Mouse (Mus musculus) right cerebral cortex, postnatal 36 days (tissue): Measurements from ENCODE around the gene Nipa1.
A peak's percentile ranks its signal among the peaks of the same experiment; 100 is the strongest.

Experiments
- DNase-seq, 2 experiments: peaks; one replicate each; pipeline ENCODE4 v3.0.0; 2022; ENCODE audit warnings: low spot score in 2 of 2, mixed read lengths in 1 of 2

The Nipa1 gene

DNA sequence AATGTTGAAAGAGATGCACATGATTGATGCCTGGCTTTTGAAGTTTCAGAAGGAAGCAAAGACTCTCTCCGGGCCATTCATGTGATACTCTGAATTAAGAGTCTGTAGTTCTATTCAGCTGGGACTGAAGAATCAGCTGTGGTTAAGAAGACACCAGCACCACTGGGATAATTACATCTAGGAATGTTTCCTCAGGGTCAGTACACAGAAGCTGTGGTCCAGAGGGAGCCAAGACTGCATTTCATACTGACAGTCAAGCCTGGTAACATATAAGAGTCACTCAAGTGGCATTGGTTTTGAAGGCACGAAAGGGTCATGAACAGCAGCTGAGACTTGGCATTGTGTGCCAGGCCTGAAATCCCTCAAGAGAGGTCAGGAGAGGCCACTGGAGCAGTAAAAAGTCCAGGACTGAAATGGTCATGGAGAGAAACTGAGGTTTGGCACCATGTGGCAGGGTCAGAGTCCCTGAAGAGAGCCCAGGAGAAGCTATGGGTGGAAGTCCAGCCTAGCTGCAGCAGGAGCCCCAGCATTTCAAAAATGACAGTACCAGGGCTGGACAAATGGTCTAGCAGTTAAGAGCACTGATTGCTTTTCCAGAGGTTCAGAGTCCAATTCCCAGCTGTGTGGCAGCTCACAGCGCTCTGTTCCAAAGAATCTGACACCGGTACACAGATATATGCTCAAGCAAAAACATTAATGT is 9.3 kb downstream of the Nipa1 start:
- no peak for DNase-seq

DNA sequence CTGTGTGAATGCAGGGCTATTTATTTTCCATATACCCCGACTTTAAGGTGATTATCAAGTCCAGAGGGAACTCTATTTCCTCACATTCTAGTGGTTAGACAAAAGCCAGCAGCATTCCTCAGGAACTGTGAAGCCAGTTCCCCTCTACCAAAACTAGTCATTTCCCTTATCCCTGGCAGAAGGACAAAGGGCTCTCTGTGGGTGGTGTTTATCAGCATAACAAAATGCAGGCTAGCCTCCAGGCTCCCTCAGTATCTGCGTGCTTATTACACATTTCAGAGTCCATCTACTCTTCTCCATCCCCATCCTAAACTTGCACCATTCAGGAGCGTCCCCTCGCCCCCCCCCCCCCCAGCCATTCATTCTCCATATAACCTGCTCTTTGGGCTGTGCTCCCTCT is 20.8 kb downstream of the Nipa1 start:
- no peak for DNase-seq

DNA sequence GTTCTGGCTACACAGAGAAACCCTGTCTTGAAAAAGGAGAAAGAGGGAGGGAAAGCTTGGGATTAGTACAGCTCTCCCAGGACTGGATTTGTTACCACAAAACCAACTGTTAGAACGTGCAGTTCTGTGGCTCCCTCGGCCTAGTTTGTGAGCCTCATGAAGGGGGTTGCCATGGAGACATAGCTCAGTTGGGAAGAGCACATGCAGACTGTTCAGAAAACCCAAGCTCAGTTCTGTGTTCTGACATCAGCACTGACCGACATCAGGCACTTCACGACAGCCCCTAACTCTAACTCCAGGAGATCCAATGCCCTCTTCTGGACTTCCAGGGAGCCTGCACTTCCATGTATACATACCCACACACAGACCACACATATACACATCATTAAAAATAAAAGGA is 24.7 kb downstream of the Nipa1 start:
- peak in 1 of 2 experiments; percentile 44 for DNase-seq

DNA sequence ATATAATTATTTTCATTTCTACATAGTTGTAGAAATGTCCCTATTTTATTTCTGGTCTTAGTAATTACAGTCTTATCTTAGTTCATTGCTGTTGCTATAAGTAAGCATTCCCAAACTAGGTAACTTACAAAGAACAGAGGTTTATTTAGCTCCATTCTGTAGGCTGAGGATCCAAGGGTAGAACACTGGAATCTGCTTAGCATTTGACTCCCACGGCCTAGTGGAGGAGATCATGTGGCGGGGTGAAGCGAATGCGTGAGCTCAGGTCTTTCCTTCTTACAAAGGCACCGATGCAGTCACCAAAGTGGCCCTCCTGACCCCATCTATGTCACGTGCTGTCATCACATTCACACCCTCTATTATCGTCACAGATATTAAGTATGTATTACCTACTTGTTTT is 27.9 kb downstream of the Nipa1 start:
- DNase-seq: no peak

DNA sequence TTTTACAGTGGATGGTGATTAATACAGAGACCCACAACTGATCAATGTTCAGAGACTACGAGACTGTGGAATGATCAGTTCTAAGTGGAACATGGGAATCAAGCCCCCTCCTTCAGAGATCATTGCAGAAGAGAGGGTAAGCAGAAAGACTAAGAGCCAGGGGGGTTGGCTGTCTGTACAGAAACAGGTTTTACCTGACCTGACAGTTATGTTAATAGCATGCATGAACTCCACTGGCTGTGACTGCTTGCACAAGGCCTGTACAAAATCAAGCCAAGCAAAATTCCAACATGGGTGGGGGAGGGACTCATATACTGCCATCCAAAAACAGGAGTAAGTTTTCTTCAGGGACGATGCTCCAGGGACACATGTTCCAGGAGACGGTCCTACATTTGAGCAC is 28.6 kb downstream of the Nipa1 start:
- no peak for DNase-seq

DNA sequence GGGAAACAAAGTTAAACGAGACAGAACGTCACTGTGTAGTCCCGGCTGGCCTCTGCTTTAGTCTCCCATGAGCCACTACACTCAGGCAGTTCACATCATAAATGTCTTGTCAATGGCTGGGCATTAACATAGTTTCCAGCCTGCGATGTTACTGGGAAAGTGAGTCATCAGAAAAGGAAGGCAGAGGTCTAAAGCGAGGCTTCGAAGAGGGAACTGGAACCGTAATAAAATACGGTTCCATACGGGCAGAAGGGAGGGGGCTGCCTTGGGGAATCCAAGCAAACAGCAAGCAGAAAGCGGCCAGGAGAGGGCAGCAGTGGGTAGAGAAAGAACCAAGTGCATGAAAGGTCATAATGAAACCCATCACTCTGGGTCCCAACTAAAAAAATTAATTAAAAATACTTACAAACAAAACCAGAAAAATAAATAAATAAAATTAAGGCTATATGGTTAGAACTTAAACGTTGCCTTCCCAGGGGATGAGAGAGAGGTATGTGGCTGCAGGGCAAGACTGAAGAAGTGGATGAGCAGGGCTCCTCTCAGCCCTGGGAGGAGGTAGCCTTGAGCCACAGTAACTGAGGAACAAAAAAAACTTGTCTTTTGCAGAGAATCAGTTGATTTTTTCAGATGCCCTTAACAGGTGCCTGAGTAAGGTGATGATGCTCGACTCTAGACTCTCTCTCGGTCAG is 33.1 kb downstream of the Nipa1 start:
- DNase-seq: peak; percentile 57 to 68

DNA sequence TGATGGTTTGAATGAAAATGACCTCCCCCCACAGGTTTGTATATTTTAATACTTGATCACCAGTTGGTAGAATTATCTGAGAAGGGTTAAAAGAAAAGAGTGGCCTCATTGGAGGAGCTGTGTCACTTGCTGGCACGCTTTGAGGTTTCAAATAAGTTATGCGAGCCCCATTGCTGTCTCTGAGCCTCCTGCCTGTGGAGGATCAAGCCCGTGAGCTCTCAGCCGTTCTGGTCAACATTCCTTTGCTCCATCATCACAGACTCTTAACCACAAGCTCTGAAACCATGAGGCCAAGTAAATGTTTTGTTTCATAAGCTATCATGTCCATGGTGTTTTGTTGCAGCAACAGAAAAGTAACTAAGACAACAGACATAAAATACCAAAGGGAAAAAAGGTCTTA is 35.0 kb downstream of the Nipa1 start:
- no peak for DNase-seq

DNA sequence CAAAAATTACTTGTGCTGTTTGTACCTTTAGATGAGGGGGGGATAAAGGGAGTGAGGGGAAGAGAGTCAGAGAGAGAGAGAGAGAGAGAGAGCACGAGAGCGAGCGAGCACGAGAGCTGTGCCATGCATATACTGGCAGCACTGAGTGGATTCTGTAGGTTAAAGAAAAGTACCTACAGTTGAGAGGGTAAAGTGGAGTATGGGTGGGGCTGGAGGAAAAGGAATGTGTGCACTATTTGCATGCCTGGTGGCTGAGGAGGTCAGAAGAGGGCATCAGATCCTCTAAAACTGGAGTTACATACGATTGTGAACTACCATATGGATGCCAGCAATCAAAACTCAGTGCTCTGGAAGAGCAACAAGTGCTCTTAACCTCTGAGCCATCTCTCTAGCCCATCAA is 36.6 kb downstream of the Nipa1 start:
- DNase-seq: no peak

DNA sequence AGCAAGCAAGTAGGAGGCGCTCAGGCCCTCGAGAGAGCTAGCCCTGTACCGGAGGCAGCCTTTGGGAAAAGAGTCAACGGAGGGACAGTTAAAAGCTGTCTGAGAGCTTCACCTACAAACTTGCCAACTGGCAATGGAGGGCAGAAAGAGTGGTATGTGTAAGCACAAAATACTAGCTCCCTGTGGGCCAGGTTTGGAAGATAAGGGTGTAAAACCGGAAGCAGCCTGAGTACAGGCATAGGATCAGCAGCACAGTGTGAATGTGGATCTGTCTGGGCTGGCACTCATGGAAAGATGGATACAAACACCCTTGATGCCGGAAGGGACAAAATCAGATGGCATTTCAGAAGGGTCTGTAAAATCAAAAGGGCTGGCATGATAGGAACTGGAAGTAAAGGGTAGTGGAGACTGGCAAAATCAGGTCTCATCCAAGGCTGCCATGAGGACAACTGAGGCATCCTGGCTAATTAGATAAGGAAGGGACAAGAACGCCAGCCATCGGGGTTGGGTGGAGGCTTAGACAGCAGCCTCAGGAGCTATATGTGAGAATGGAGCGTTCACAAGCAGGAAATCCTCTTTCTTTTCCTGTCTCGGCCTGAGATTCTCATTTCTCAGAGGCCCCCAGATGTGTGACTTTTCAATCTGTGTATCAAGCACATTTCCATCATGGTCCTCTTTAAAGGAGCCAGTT is 37.6 kb downstream of the Nipa1 start:
- no peak for DNase-seq

DNA sequence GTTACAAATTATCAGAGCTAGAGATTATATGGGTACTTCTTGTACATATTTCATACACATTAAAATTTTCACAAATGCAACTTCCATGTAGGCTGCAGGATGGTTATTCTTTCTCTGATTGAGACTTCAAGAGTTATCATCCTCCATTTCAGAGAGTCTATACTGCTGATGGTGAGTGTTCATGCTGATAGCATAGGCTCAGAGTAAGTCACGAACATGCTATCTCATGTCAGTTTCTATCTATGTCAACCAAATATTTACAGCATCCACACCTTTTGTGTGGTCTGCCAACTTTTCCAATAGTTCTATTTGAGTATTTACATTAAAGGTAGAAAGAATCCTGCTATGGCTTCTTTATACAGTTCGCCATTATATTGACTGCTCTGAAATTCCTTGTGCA is 38.2 kb downstream of the Nipa1 start:
- DNase-seq: no peak

DNA sequence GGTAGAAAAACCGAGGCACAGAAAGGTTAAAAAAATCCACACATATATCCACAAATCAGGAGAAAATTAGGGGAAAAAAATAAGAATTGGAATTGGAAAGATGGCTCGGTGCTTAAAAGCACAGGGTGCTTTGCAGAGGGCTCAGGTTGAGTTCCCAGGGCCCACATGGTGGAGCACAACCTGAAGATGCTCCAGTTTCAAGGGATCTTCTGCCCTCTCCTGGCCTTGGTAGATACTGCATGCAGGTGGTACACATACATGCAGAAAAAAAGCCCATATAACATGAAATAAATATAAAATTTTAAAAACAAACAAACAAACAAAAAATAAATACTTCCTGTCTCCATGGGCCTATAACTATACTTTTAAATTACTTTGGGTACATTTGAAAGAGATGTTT is 45.3 kb downstream of the Nipa1 start:
- no peak for DNase-seq

DNA sequence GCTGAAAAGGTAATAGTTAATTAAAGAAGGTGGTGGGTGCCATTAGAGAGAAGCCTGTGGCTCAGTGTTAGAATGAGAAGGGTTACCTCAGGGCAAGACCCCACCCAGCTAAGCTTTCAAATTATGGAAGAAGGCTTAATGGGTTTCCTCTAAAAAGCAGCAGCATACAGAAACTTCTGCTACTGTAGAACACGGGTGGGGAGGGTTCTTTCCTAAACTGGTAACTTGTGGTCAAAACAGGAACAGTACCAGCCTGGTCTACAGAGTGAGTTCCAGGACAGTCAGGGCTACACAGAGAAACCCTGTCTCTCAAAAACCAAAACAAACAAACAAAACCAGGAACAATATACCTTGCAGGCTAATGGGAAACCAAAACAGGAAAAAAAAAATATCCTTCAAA is 50.3 kb downstream of the Nipa1 start:
- no peak for DNase-seq

DNA sequence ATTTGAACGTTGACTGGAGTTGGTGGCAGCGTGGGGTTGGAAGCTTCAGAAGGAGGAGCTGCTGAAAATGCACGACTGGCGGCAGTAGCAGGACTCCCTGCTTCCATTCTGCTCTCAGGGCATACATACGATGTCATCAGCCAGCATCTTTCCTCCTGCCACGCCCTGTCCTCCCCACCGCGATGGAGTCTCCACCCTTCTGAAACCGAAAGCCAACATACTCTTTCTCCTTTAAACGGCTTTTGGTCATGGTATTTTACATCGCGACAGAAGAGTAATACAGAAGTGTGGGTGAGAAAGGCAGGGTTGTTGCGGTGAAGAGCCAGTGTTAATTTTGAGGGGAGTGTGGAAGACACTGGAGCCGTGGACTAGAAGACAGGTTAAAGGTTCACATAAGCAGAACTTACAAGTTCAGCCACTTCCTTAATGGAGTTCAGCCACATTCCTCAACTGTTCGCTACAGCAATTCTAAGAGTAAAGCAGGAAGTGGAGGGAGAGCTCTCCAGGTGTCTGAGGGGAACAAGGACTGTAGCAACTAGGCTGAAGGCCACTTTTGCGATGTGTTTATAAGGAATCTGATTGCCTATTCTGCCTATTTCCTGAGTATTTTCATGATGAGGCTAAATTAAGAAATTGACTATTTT is 51.4 kb downstream of the Nipa1 start:
- DNase-seq: peak; percentile 16 to 30

DNA sequence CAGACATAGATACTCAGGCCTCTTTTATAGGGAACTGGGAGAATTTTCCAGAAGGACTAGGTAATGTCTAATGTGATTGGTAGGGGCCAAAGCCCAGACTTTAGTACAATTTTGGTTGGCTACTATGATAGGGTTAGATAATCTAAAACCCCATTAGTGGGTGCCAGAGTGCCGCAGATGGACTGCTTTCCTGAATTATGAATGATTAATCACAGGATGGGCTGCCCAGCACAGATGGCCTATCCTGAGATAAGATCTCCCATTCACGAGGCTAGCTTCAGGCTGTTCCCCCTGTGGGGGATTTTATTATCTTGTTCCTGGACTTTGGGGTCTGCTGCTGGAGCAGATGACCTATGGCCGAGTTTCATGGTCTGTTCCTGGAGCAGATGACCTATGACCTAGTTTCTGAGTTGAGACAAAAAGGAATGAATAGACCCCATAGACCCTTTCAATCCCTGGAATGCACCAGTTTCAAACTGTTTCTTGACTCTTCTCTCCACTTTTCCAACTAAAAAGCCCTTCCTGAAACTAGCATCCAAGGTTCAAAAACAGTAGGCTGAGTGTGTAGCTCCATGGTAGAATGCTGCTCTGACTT is 52.8 kb downstream of the Nipa1 start:
- DNase-seq: no peak

DNA sequence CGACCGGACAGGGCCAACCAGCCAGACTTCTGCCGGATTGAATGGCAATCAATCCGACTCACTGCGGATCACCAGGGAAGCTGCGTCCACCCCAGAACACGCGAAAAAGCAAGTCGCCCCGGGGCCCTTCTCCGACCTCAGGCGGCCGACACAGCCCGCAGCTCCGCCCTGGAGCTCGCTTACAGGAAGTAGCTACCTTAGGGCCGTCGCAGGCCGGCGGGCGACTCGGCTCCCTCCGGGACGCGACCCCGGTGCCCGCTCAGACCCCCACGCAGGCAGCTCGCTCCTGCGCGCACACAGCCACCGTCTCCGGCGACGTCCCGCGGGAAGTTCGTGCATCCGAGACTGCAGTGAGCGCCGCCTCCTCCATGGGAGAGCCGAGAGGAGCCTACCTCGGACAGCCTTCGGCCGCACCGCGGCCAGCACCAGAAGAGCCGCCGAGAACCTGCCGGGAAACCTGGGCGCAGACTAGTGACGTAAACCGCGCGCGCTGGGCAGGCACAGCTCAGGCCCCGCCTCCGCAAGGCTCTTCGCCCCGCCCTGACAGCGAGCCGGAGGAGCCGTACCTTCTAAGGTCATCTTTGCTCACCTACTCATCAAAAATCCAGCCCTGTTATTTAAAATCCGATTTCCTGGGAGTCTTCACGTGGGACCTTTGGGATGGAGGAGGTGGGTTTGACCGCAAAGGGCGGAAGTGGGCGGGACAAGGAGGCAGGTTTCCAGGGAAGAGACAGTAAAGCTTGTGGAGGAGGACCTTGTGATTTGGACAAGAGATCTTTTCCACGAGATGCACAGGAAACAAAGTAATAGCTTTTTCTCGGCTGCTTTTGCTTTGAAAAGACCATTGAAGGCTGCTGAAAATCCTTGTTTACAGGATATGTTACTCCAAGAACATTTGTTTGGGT is 57.5 kb downstream of the Nipa1 start, which contains the start of gene Nipa2:
Nipa2 (minus strand) TSS at position 473 of the 905 bp plus-strand sequence.
- peak; percentile 91 to 92 for DNase-seq

DNA sequence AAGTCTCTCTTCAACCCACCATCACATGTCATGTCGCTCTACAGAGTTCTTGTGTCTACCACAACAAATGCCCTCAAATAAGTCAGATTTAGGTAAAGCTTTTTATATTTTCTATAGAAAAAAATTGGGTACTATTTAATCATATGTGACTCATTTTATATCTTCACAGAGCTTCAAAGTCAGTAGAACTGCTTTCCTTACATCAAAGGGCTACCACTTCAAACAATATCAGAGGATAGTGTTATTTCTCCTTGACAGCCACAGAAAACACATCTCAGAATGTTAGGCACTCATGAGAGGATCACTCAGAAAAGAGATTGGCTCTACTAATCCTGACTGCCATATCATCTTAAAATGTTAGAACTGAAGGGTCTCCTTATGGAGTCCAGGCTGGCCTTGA is 59.2 kb downstream of the Nipa1 start:
- no peak for DNase-seq

DNA sequence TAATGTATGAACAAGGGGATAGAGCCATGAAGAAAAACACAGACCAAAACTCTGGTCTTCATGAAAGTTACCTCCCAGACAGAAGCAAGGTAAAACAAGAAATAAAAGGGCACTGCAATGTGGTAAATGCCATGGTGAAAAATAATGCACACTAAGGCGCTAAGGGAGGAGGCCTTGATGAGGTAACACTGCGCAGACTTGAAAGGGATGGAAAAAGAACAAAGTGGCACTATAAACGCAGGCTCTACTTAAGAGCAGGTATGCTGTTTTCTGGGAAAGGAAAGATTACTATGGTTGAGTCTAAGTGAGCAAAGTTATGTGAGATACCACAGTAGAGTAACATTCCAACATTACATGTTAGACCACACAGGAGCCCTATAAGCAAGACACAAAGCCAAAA is 60.0 kb downstream of the Nipa1 start:
- no peak for DNase-seq

DNA sequence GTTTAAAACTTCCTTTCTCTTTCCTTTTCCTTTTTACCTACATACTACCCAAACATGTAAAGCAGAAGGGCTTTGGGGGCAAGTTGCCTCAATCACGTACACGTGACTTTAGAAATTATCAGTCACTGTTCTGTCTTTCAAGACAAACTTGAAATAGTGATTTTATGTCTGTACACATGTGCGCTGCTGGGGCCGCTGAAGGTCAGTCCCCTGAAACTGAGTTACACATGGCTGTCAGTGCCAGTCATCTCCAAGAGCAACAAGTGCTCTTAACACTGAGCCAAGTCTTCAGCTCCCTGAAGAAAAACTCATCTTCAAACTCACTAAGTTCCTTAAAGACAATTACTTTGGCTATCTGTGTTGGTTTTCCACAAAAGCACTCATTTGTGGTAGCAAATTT is 61.8 kb downstream of the Nipa1 start:
- no peak for DNase-seq

DNA sequence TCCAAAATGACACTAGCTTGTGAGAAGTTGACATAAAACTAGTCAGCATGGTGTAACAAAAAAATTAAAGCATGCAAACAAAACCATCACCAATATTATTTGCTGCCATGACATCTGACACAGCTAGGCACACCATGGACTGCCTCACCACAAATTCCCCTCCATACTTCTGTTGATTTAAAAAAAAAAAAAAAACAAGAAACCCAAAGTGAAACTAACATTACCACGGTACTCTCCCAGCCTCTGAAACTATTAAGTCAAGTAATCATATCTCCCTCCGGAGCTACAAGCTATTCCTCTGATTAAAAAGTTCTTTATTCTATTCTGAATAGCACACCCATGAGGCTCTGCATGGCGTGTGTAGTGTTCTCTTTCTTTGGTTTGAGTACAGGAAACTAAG is 62.6 kb downstream of the Nipa1 start:
- no peak for DNase-seq

DNA sequence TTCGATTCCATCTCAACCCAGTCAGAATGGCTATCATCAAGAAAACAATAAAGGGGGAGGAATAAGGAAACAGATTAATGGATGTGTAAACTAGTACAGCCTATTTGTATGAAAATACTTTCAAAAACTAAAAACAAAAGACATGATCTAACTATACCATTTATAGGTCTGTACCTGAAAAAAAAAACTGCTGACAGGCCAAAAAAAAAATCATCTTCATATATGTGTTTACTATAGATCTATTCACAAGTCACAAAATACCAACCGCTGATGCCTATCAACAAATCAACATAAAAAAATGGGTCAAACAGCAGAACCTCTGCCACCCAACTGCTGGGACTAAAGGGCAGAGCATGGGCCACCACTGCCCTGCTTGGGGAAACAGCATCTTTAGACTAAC is 63.7 kb downstream of the Nipa1 start:
- DNase-seq: no peak

DNA sequence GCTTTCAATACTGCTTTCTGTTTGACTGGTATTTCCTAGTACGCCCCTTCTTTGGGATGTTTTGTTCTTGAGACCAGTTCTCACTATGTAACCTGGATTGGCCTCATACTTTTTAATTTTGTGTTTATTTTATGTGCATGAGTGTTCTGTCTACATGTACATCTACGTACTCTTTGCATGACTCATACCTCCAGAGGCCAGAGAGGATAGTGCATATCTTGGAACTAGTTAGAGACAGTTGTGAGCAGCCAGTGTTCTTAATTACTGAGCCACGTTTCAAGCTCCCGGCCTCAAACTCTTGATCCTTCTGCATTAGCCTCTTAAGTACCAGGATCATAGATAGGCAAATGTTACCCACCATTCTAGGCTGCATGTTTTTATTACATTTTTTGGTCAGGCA is 81.4 kb downstream of the Nipa1 start:
- DNase-seq: no peak
